Mouse (Mus musculus) small intestine, adult 2 months (tissue): ENCODE data around the gene Ahsa1.
"Not testable (repeated sequence)": the region's sequence is repeated elsewhere in the genome, so short reads cannot be mapped to it uniquely, and the experiment has no call there.

Experiments used
- CTCF ChIP-seq: fragments of 200-500 bp; IDR thresholded peaks from 2 replicates; pipeline ENCODE4 v1.5.1; 2012; ENCODE audit warnings: low read depth, mild to moderate bottlenecking, control low read depth, inconsistent platforms, low read length, moderate library complexity, mixed read lengths; ENCODE audit not compliant: insufficient replicate concordance, insufficient read length; ENCODE audit errors: extremely low read depth
- POLR2A ChIP-seq: fragments of 200-500 bp; IDR thresholded peaks from 2 replicates; pipeline ENCODE4 v1.6.1; 2012; ENCODE audit warnings: low read depth, mild to moderate bottlenecking, control low read depth, inconsistent platforms, low read length, moderate library complexity

- not testable (repeated sequence) for TF ChIP-seq CTCF, POLR2A
Observed at GRCm38 (mm10) chr12:87306584-87306844, 40.2 kb downstream of the Ahsa1 start.
